Mouse (Mus musculus) myocyte (in vitro differentiated cells): ENCODE results near the gene Gdpd5.

Experiments used
- CEBPB ChIP-seq: IDR thresholded peaks from 2 replicates; pipeline ENCODE4 v1.6.1; 2011; ENCODE audit warnings: mild to moderate bottlenecking, moderate library complexity; ENCODE audit not compliant: poor library complexity, insufficient read depth, severe bottlenecking
- E2F4 ChIP-seq: IDR thresholded peaks from one replicate; pipeline ENCODE4 v1.6.1; 2011; ENCODE audit warnings: mild to moderate bottlenecking, control low read depth, moderate library complexity; ENCODE audit not compliant: insufficient read depth
- MAX ChIP-seq: IDR thresholded peaks from one replicate; pipeline ENCODE4 v1.6.1; 2011; ENCODE audit warnings: low read depth, mild to moderate bottlenecking, control low read depth
- MYOG ChIP-seq, 3 experiments: IDR thresholded peaks; one replicate each; pipeline ENCODE4 v1.6.1; 2011; ENCODE audit warnings: control low read depth in 2 of 3, low read depth in 2 of 3, mild to moderate bottlenecking in 2 of 3; ENCODE audit not compliant: insufficient read length in 2 of 3, control insufficient read depth in 1 of 3, insufficient read depth in 1 of 3
- POLR2A ChIP-seq: IDR thresholded peaks from one replicate; pipeline ENCODE4 v1.6.1; 2011; ENCODE audit warnings: low read depth, mild to moderate bottlenecking, control low read depth, moderate library complexity; ENCODE audit not compliant: insufficient read length
- POLR2AphosphoS2 ChIP-seq: IDR thresholded peaks from one replicate; pipeline ENCODE4 v1.6.1; 2011; ENCODE audit warnings: low read depth, control low read depth; ENCODE audit not compliant: insufficient read length
- REST ChIP-seq: IDR thresholded peaks from one replicate; pipeline ENCODE4 v1.6.1; 2011; ENCODE audit warnings: mild to moderate bottlenecking, control low read depth, moderate library complexity; ENCODE audit not compliant: insufficient read depth, insufficient read length
- SRF ChIP-seq: IDR thresholded peaks from one replicate; pipeline ENCODE4 v1.6.1; 2011; ENCODE audit warnings: low read depth; ENCODE audit not compliant: control insufficient read depth, insufficient read length
- TCF12 ChIP-seq: IDR thresholded peaks from one replicate; pipeline ENCODE4 v1.6.1; 2011; ENCODE audit warnings: mild to moderate bottlenecking, control low read depth; ENCODE audit not compliant: poor library complexity, insufficient read depth, severe bottlenecking
- TCF3 ChIP-seq: IDR thresholded peaks from one replicate; pipeline ENCODE4 v1.6.1; 2011; ENCODE audit warnings: low read depth, control low read depth; ENCODE audit not compliant: insufficient read length
- USF1 ChIP-seq: IDR thresholded peaks from one replicate; pipeline ENCODE4 v1.6.1; 2011; ENCODE audit warnings: low read depth, mild to moderate bottlenecking, control low read depth, moderate library complexity

- TF ChIP-seq POLR2AphosphoS2, result no peak
- no peak for TF ChIP-seq POLR2A
- TF ChIP-seq TCF12, result no peak
- TF ChIP-seq E2F4, result no peak
- no peak for TF ChIP-seq MYOG (IDR thresholded peaks at IDR 0.05; ENCODE audit: control insufficient read depth in 1 of 3, insufficient read depth in 1 of 3, insufficient read length in 2 of 3, low read depth in 2 of 3)
- no peak for TF ChIP-seq USF1
- TF ChIP-seq MAX, result no peak
- TF ChIP-seq REST, result no peak
- no peak for TF ChIP-seq CEBPB
- no peak for TF ChIP-seq SRF
- TF ChIP-seq TCF3, result no peak
Observed at GRCm38 (mm10) chr7:99358371-99358770, 22.8 kb upstream of the Gdpd5 start.
